14 mouse cellular contexts compared by ENCODE assay signal in the genomic region with DNA sequence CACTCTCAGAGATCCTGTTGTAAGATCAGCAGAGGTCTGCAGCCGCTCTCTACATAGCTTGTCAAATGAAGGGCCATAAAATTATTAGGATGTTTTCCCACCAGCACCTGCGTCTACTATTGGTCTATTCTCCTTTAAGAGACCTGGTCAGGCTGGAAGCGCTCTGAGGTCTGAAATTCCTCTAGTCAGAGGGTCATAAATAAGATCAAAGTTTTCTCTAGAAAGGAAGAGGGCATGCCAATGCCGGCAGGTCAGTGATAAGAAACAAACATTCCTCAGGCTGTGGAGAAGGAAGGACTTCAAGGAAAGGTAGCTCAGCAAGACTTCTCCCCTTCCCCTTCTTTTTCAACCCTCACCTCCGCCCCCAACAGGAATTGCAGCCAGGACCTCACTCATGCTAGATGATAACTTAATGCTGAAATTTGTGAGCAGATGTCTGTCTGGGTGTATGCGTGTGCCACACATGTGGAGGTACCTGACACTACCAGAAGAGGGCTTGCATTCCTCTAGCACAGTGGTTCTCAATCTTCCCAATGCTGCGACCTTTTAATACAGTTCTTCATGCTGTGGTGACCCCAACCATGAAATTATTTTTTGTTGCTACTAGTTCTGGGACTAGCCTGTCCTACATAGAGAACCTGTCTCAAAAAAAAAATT. TPM values are rescaled to one million over a fixed set of nuclear protein-coding genes. Genes with fewer than 3 reads are reported as not detected.
A peak's percentile ranks its signal among the peaks of the same experiment; 100 is the strongest.
DNase-seq lines count a peak whose midpoint lies in the region; ATAC-seq and TF ChIP-seq lines count a peak whose summit lies in the region.
"Had no signal": no experiment of that assay in that cellular context is flagged by ENCODE, and none has a peak within 500 bp of the region (broad histone marks: within the 10 kb centered on the region; RNA-seq: fewer than 3 reads in every experiment).

No protein-coding gene starts in this region.

- H3K79me2 ChIP-seq in liver, adult 2 months (ENCODE audit: control insufficient read depth, insufficient read depth, low read length), result peaks cover 49% of the 10 kb centered on the region
- H3K79me2 ChIP-seq in MEL (ENCODE audit: control insufficient read depth, insufficient read depth, low read length, poor library complexity), result peaks cover 6% of the 10 kb centered on the region

- no peak for TF ChIP-seq RAD21 in MEL (IDR thresholded peaks at IDR 0.05; ENCODE audit: low read depth, low read length)

- no peak for ATAC-seq in liver, embryonic 11.5 days (replicated peaks; ENCODE audit: low FRiP score)
- ATAC-seq: forebrain, embryonic 13.5 days had no signal

- no peak overlapping the region for H3K4me2 ChIP-seq in liver, embryonic 11.5 days
- H3K4me2 ChIP-seq: forebrain, embryonic 13.5 days; hindbrain, embryonic 14.5 days; midbrain, embryonic 11.5 days had no signal

- peak; percentile 71 for DNase-seq in heart, embryonic 10.5 days (ENCODE audit: low spot score)
- no peak for DNase-seq in heart, postnatal 4 days
- DNase-seq in liver, adult 2 months (ENCODE audit: extremely low read depth, low read depth, low spot score), result no peak
- DNase-seq in liver, embryonic 11.5 days (ENCODE audit: low spot score), result no peak
- no peak for DNase-seq in MEL (ENCODE audit: low read depth, low spot score)
- no peak for DNase-seq in thymus, adult 18-20 months
- no peak for DNase-seq in lung, postnatal 25 days (ENCODE audit: low spot score)
- DNase-seq: adrenal gland, adult 8-10 months; lung, adult 18-20 months; right cerebral cortex, postnatal 4 days had no signal

- no peak for TF ChIP-seq EP300 in MEL (IDR thresholded peaks at IDR 0.05; ENCODE audit: low read depth in 1 of 2, low read length in 2 of 2)

- peaks cover 70% of the 10 kb centered on the region for H3K4me1 ChIP-seq in heart, embryonic 10.5 days
- peaks cover 21% of the 10 kb centered on the region for H3K4me1 ChIP-seq in liver, adult 2 months (ENCODE audit: control insufficient read depth, insufficient read depth, low read length)
- H3K4me1 ChIP-seq in liver, embryonic 11.5 days (replicated peaks; ENCODE audit: control insufficient read depth, insufficient read depth, low read length), result peaks cover 47% of the 10 kb centered on the region
- H3K4me1 ChIP-seq in MEL (ENCODE audit: control insufficient read depth in 1 of 2, insufficient read depth in 2 of 2, low read length in 2 of 2), result peaks cover 14 to 44% of the 10 kb centered on the region in 2 experiments
- peaks cover 25% of the 10 kb centered on the region for H3K4me1 ChIP-seq in small intestine, adult 2 months (ENCODE audit: control insufficient read depth, insufficient read depth, insufficient read length, low read length)

- TF ChIP-seq CTCF in liver, adult 2 months (IDR thresholded peaks at IDR 0.05; ENCODE audit: low read depth, low read length), result no peak
- TF ChIP-seq CTCF in MEL (IDR thresholded peaks at IDR 0.05 in 2 of 3, conservative IDR thresholded peaks at IDR 0.05 in 1 of 3; ENCODE audit: control insufficient read depth in 1 of 3, insufficient read depth in 1 of 3, low read depth in 2 of 3, low read length in 3 of 3, poor library complexity in 1 of 3, severe bottlenecking in 1 of 3), result peak in 2 of 3 experiments; percentile 15 to 21; a peak in 1 of 6 replicates
- peak; percentile 51; the same call in 1 of the 2 replicates for TF ChIP-seq CTCF in small intestine, adult 2 months (IDR thresholded peaks at IDR 0.05; ENCODE audit: extremely low read depth, insufficient read length, insufficient replicate concordance, low read depth, low read length)

- H3K27ac ChIP-seq in heart, embryonic 10.5 days, result peak overlapping the region; percentile 49; the same call in 1 of the 2 replicates
- peak overlapping the region; percentile 5; the same call in 1 of the 2 replicates for H3K27ac ChIP-seq in liver, adult 2 months (replicated peaks; ENCODE audit: insufficient read depth, low read depth, low read length)
- no peak overlapping the region for H3K27ac ChIP-seq in liver, embryonic 11.5 days (ENCODE audit: low read depth, low read length)
- no peak overlapping the region for H3K27ac ChIP-seq in MEL (ENCODE audit: control insufficient read depth, low read depth, low read length)
- H3K27ac ChIP-seq in small intestine, adult 2 months (ENCODE audit: insufficient read depth, low read depth, low read length), result peak overlapping the region; percentile 94
- H3K27ac ChIP-seq: forebrain, embryonic 13.5 days; hindbrain, embryonic 14.5 days had no signal

- 0 out of 2 replicates have a peak overlapping the region, but pooled peaks have one; percentile 8 for H3K4me3 ChIP-seq in heart, embryonic 10.5 days
- no peak overlapping the region for H3K4me3 ChIP-seq in liver, adult 2 months (ENCODE audit: insufficient read depth, low read depth, low read length)
- no peak overlapping the region for H3K4me3 ChIP-seq in liver, embryonic 11.5 days (ENCODE audit: low read depth, low read length)
- H3K4me3 ChIP-seq in MEL (ENCODE audit: control insufficient read depth in 1 of 2, insufficient read depth in 1 of 2, low read depth in 2 of 2, low read length in 2 of 2), result no peak overlapping the region
- H3K4me3 ChIP-seq in small intestine, adult 2 months (ENCODE audit: low read depth, low read length), result peak overlapping the region; percentile 46
- H3K4me3 ChIP-seq: forebrain, embryonic 13.5 days had no signal

- H3K27me3 ChIP-seq in heart, embryonic 10.5 days (ENCODE audit: insufficient read depth, poor library complexity, severe bottlenecking), result peaks cover 7% of the 10 kb centered on the region; the same call in 1 of the 2 replicates
- no peaks in the 10 kb centered on the region for H3K27me3 ChIP-seq in liver, adult 2 months (ENCODE audit: control insufficient read depth, insufficient read depth, low read length)
- H3K27me3 ChIP-seq in liver, embryonic 11.5 days (replicated peaks; ENCODE audit: control insufficient read depth, insufficient read depth, low read length), result peaks cover 8% of the 10 kb centered on the region; the same call in 1 of the 2 replicates
- no peaks in the 10 kb centered on the region for H3K27me3 ChIP-seq in MEL (ENCODE audit: control insufficient read depth in 1 of 2, insufficient read depth in 2 of 2, low read length in 2 of 2)
- H3K27me3 ChIP-seq in small intestine, adult 2 months (ENCODE audit: control insufficient read depth, insufficient read depth, low read length), result no peaks in the 10 kb centered on the region

- H3K9ac ChIP-seq in liver, adult 2 months (ENCODE audit: low read depth, low read length), result no peak overlapping the region
- no peak overlapping the region for H3K9ac ChIP-seq in liver, embryonic 11.5 days (ENCODE audit: low read depth, low read length)
- H3K9ac ChIP-seq in MEL (ENCODE audit: control insufficient read depth, low read depth, low read length, poor library complexity, severe bottlenecking), result no peak overlapping the region
- H3K9ac ChIP-seq: forebrain, embryonic 13.5 days; hindbrain, embryonic 14.5 days had no signal

- no peaks in the 10 kb centered on the region for H3K9me3 ChIP-seq in heart, embryonic 10.5 days
- H3K9me3 ChIP-seq in liver, embryonic 11.5 days (ENCODE audit: control insufficient read depth, low read length), result no peaks in the 10 kb centered on the region
- H3K9me3 ChIP-seq in MEL (replicated peaks; ENCODE audit: insufficient read depth, low read length), result no peaks in the 10 kb centered on the region
- H3K9me3 ChIP-seq: forebrain, embryonic 13.5 days had no signal

- H3K36me3 ChIP-seq in heart, embryonic 10.5 days, result 0 out of 2 replicates have a peak, but pooled peaks cover 4% of the 10 kb centered on the region
- H3K36me3 ChIP-seq in liver, adult 2 months (ENCODE audit: control insufficient read depth, insufficient read depth, low read length), result no peaks in the 10 kb centered on the region
- H3K36me3 ChIP-seq in liver, embryonic 11.5 days (ENCODE audit: control insufficient read depth, insufficient read depth, low read length), result no peaks in the 10 kb centered on the region
- peaks cover 0 to 32% of the 10 kb centered on the region in 2 experiments; a peak in 2 of 4 replicates for H3K36me3 ChIP-seq in MEL (ENCODE audit: control insufficient read depth in 1 of 2, insufficient read depth in 2 of 2, low read length in 2 of 2)
- peaks cover 1% of the 10 kb centered on the region; the same call in 1 of the 2 replicates for H3K36me3 ChIP-seq in small intestine, adult 2 months (ENCODE audit: control insufficient read depth, insufficient read depth, low read length)

- WGBS in heart, embryonic 10.5 days, result 49% methylated on average over 7 of the region's 7 CpGs
- 70% methylated on average over 7 of the region's 7 CpGs for WGBS in liver, adult 2 months
- 42% methylated on average over 7 of the region's 7 CpGs for WGBS in liver, embryonic 11.5 days
- 25% methylated on average over 7 of the region's 7 CpGs for WGBS in small intestine, adult 2 months

- TF ChIP-seq POLR2A in liver, adult 2 months (IDR thresholded peaks at IDR 0.05; ENCODE audit: extremely low read depth, insufficient read depth, low read length), result no peak
- no peak for TF ChIP-seq POLR2A in MEL (IDR thresholded peaks at IDR 0.05; ENCODE audit: control insufficient read depth in 1 of 2, insufficient read depth in 1 of 2, low read depth in 1 of 2, low read length in 2 of 2, poor library complexity in 1 of 2)
- TF ChIP-seq POLR2A in small intestine, adult 2 months (IDR thresholded peaks at IDR 0.05; ENCODE audit: low read depth, low read length), result no peak

TF ChIP-seq in MEL, 35 proteins besides CTCF, POLR2A, EP300 and RAD21:
- TF ChIP-seq USF1 (IDR thresholded peaks at IDR 0.05; ENCODE audit: low read depth, low read length) (no peak), GATA1 (IDR thresholded peaks at IDR 0.05; ENCODE audit: low read depth, low read length) (no peak), ZMIZ1 (IDR thresholded peaks at IDR 0.05; ENCODE audit: low read depth, low read length) (no peak), CHD2 (IDR thresholded peaks at IDR 0.05; ENCODE audit: low read length) (no peak), ETS1 (IDR thresholded peaks at IDR 0.05; ENCODE audit: low read depth, low read length) (no peak)
TF ChIP-seq in MEL: peak in this region for 0.

RNA-seq across cellular contexts. Expression of a gene that starts 3.3 kb away (rescaled TPM):
- 11.4 and 13.6 TPM in 2 replicates for polyA plus RNA-seq in heart, embryonic 10.5 days (2016; fragmentation: Nextera tagmentation; extraction: Ambion mirVana)
- total RNA-seq in heart, postnatal 4 days (2021), result 10 to 100 TPM; 30.3 to 33.9 TPM
- 8.1 and 17.7 TPM in 2 replicates for total RNA-seq in liver, adult 2 months (2014; rRNA removed)
- polyA plus RNA-seq in liver, adult 2 months (2012; rRNA removed), result 14.9 and 15.7 TPM in 2 replicates
- 8.0 and 11.8 TPM in 2 replicates for polyA plus RNA-seq in liver, embryonic 11.5 days (2014; fragmentation: Nextera tagmentation; extraction: Ambion mirVana)
- total RNA-seq in MEL (2012; rRNA removed), result 4.6 TPM in 2 replicates
- 10 to 100 TPM in 1 of 2 experiments, 1 to 10 TPM in 1; 6.5 to 34.4 TPM for polyA plus RNA-seq in MEL (2012; ENCODE audit: insufficient read depth in 1 of 2, insufficient read length in 2 of 2, low read depth in 1 of 2, low replicate concordance in 2 of 2, missing spikeins in 1 of 2)
- 24.8 and 84.7 TPM in 2 replicates for polyA plus RNA-seq in small intestine, adult 2 months (2012; rRNA removed)

Comparison
In these comparisons a context has a peak if more than half of its experiments do, and no peak if none do; other contexts are left out.
1. H3K27ac ChIP-seq: peak in heart, embryonic 10.5 days (single experiment), liver, adult 2 months (single experiment) and small intestine, adult 2 months (single experiment); none in liver, embryonic 11.5 days (single experiment) and MEL (single experiment).
2. H3K4me3 ChIP-seq: peak in heart, embryonic 10.5 days (single experiment) and small intestine, adult 2 months (single experiment); none in liver, adult 2 months (single experiment), liver, embryonic 11.5 days (single experiment) and MEL (0 of 2).